Comparison of ENCODE assay signal across 10 mouse cellular contexts in the genomic region with DNA sequence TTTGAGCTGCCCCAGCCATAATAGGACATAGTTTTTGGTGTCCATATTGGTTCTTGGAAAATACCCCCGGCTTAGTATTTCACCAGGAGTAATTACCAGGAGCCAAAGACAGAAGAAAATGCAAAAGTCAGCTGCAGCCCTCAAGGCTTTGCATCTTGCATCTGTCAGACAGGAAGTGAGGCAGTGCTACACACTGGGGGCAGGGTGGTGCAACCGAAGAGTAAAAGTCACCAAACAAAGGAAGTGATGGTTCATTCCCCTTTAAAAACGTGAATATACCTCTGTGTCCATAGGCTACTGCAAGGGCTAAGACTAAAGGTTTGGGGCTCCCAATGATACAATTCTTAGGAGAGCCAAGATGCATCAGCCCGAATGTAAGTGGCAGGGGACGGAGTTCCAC. TPM values are rescaled to one million over a fixed set of nuclear protein-coding genes. Genes with fewer than 3 reads are reported as not detected.
DNase-seq lines count a peak whose midpoint lies in the region; ATAC-seq and TF ChIP-seq lines count a peak whose summit lies in the region.
"Had no signal": no experiment of that assay in that cellular context is flagged by ENCODE, and none has a peak within 500 bp of the region (broad histone marks: within the 10 kb centered on the region; RNA-seq: fewer than 3 reads in every experiment).

No protein-coding gene starts in this region.

- no peak overlapping the region for H3K4me3 ChIP-seq in heart, embryonic 13.5 days
- H3K4me3 ChIP-seq in myocyte = no peak overlapping the region
- H3K4me3 ChIP-seq in midbrain, embryonic 14.5 days (replicated peaks; ENCODE audit: low read depth, low read length) = no peak overlapping the region
- H3K4me3 ChIP-seq: forebrain, embryonic 10.5 days; neural tube, embryonic 12.5 days had no signal

- WGBS in heart, embryonic 13.5 days = 63% methylated on average over 5 of the region's 5 CpGs
- 83% methylated on average over 5 of the region's 5 CpGs for WGBS in midbrain, embryonic 14.5 days

- peaks cover 65% of the 10 kb centered on the region for H3K4me1 ChIP-seq in heart, embryonic 13.5 days
- no peaks in the 10 kb centered on the region for H3K4me1 ChIP-seq in midbrain, embryonic 14.5 days (ENCODE audit: control insufficient read depth, insufficient read depth, low read length)
- H3K4me1 ChIP-seq: neural tube, embryonic 12.5 days had no signal

- H3K27me3 ChIP-seq in heart, embryonic 13.5 days (replicated peaks) = no peaks in the 10 kb centered on the region
- no peaks in the 10 kb centered on the region for H3K27me3 ChIP-seq in myocyte (ENCODE audit: control insufficient read depth, insufficient read depth, insufficient read length)
- no peaks in the 10 kb centered on the region for H3K27me3 ChIP-seq in midbrain, embryonic 14.5 days (ENCODE audit: control insufficient read depth, insufficient read depth, low read length)
- H3K27me3 ChIP-seq: neural tube, embryonic 12.5 days had no signal

- ATAC-seq in heart, embryonic 13.5 days (ENCODE audit: extremely low read depth, insufficient number of reproducible peaks, low FRiP score, low TSS enrichment) = no peak
- no peak for ATAC-seq in midbrain, embryonic 14.5 days (ENCODE audit: low FRiP score, low TSS enrichment)

- H3K79me2 ChIP-seq in myocyte (ENCODE audit: control insufficient read depth, insufficient read depth) = peaks cover 64% of the 10 kb centered on the region

- H3K36me3 ChIP-seq in heart, embryonic 13.5 days = peaks cover 52% of the 10 kb centered on the region
- peaks cover 25% of the 10 kb centered on the region for H3K36me3 ChIP-seq in myocyte (ENCODE audit: control insufficient read depth, insufficient read depth)
- H3K36me3 ChIP-seq in midbrain, embryonic 14.5 days (ENCODE audit: control insufficient read depth, insufficient read depth, low read length) = no peaks in the 10 kb centered on the region
- H3K36me3 ChIP-seq: forebrain, embryonic 10.5 days; neural tube, embryonic 12.5 days had no signal

- no peaks in the 10 kb centered on the region for H3K9me3 ChIP-seq in heart, embryonic 13.5 days
- H3K9me3 ChIP-seq in midbrain, embryonic 14.5 days (ENCODE audit: control insufficient read depth, low read length) = no peaks in the 10 kb centered on the region
- H3K9me3 ChIP-seq: forebrain, embryonic 10.5 days; neural tube, embryonic 12.5 days had no signal

- no peak for DNase-seq in heart, adult 11 months
- peak; percentile 66 to 69 for DNase-seq in spleen, postnatal 36 days (ENCODE audit: low spot score in 2 of 2)
- no peak for DNase-seq in spleen, postnatal 4 days (ENCODE audit: low spot score in 2 of 2)
- peak; percentile 70 to 82 for DNase-seq in thymus, postnatal 36 days
- DNase-seq in cerebellum, postnatal 4 days (ENCODE audit: low spot score in 2 of 2) = no peak
- DNase-seq in midbrain, embryonic 14.5 days = no peak

- H3ac ChIP-seq in myocyte (ENCODE audit: control insufficient read depth, insufficient read length) = no peak overlapping the region

- no peak overlapping the region for H3K4me2 ChIP-seq in heart, embryonic 13.5 days
- peak overlapping the region; percentile 71 for H3K4me2 ChIP-seq in myocyte (ENCODE audit: low read depth)
- H3K4me2 ChIP-seq in midbrain, embryonic 14.5 days (ENCODE audit: low read length) = no peak overlapping the region
- H3K4me2 ChIP-seq: neural tube, embryonic 12.5 days had no signal

- H3K27ac ChIP-seq in heart, embryonic 13.5 days (replicated peaks) = 0 out of 2 replicates have a peak overlapping the region, but pooled peaks have one; percentile 53
- H3K27ac ChIP-seq in midbrain, embryonic 14.5 days (replicated peaks; ENCODE audit: low read depth, low read length) = no peak overlapping the region
- H3K27ac ChIP-seq: forebrain, embryonic 10.5 days; neural tube, embryonic 12.5 days had no signal

- H3K9ac ChIP-seq in heart, embryonic 13.5 days = no peak overlapping the region
- no peak overlapping the region for H3K9ac ChIP-seq in midbrain, embryonic 14.5 days (replicated peaks; ENCODE audit: low read length)
- H3K9ac ChIP-seq: neural tube, embryonic 12.5 days had no signal

- TF ChIP-seq POLR2A in myocyte (IDR thresholded peaks at IDR 0.05; ENCODE audit: insufficient read length, low read depth) = no peak

TF ChIP-seq in myocyte, 11 proteins besides CTCF, POLR2A, EP300 and RAD21:
- no peak for TF ChIP-seq SRF (IDR thresholded peaks at IDR 0.05; ENCODE audit: control insufficient read depth, insufficient read length, low read depth)
- no peak for TF ChIP-seq TCF12 (IDR thresholded peaks at IDR 0.05; ENCODE audit: insufficient read depth, poor library complexity, severe bottlenecking)
- no peak for TF ChIP-seq TCF3 (IDR thresholded peaks at IDR 0.05; ENCODE audit: insufficient read length, low read depth)
- TF ChIP-seq REST (IDR thresholded peaks at IDR 0.05; ENCODE audit: insufficient read depth, insufficient read length) = no peak
- TF ChIP-seq USF1 (IDR thresholded peaks at IDR 0.05; ENCODE audit: low read depth) = no peak
- no peak for TF ChIP-seq MYOG (IDR thresholded peaks at IDR 0.05; ENCODE audit: control insufficient read depth in 1 of 3, insufficient read depth in 1 of 3, insufficient read length in 2 of 3, low read depth in 2 of 3)
- no peak for TF ChIP-seq CEBPB (IDR thresholded peaks at IDR 0.05; ENCODE audit: insufficient read depth, poor library complexity, severe bottlenecking)
- TF ChIP-seq E2F4 (IDR thresholded peaks at IDR 0.05; ENCODE audit: insufficient read depth) = no peak
- TF ChIP-seq MYOD1 (IDR thresholded peaks at IDR 0.05; ENCODE audit: control insufficient read depth in 1 of 3, insufficient read length in 2 of 3, low read depth in 2 of 3) = no peak
- no peak for TF ChIP-seq POLR2AphosphoS2 (IDR thresholded peaks at IDR 0.05; ENCODE audit: insufficient read length, low read depth)
- TF ChIP-seq MAX (IDR thresholded peaks at IDR 0.05; ENCODE audit: low read depth) = no peak

RNA-seq across cellular contexts. Expression of a gene that starts 48.4 kb away (rescaled TPM):
- polyA plus RNA-seq in heart, embryonic 13.5 days (2015; fragmentation: Nextera tagmentation; extraction: Ambion mirVana) = 2.1 and 2.3 TPM in 2 replicates
- not detected for polyA plus RNA-seq in myocyte (2012; fragmentation: generic; extraction: Trizol)
- polyA plus RNA-seq in midbrain, embryonic 14.5 days (2014; fragmentation: Nextera tagmentation; extraction: Ambion mirVana) = 0.57 TPM in 1 of 2 replicates, not detected in the other

Comparison
In these comparisons a context has a peak if more than half of its experiments do, and no peak if none do; other contexts are left out.
1. DNase-seq: peak in spleen, postnatal 36 days (2 of 2) and thymus, postnatal 36 days (2 of 2); none in heart, adult 11 months (single experiment), spleen, postnatal 4 days (0 of 2), cerebellum, postnatal 4 days (0 of 2) and midbrain, embryonic 14.5 days (single experiment).